Mouse (Mus musculus) CD4-positive naive resting alpha-beta T cell, adult 57 days (primary cell): ENCODE measurements around the gene Actc1. TPM values are rescaled to one million over a fixed set of nuclear protein-coding genes. Genes with fewer than 3 reads are reported as not detected.

ENCODE experiments used
- total RNA-seq: library from RNA; stranded (reverse); gene quantifications from one replicate; pipeline ENCODE4 v1.2.4, GENCODE M21; 2023

The Actc1 gene
- total RNA-seq: not detected

DNA sequence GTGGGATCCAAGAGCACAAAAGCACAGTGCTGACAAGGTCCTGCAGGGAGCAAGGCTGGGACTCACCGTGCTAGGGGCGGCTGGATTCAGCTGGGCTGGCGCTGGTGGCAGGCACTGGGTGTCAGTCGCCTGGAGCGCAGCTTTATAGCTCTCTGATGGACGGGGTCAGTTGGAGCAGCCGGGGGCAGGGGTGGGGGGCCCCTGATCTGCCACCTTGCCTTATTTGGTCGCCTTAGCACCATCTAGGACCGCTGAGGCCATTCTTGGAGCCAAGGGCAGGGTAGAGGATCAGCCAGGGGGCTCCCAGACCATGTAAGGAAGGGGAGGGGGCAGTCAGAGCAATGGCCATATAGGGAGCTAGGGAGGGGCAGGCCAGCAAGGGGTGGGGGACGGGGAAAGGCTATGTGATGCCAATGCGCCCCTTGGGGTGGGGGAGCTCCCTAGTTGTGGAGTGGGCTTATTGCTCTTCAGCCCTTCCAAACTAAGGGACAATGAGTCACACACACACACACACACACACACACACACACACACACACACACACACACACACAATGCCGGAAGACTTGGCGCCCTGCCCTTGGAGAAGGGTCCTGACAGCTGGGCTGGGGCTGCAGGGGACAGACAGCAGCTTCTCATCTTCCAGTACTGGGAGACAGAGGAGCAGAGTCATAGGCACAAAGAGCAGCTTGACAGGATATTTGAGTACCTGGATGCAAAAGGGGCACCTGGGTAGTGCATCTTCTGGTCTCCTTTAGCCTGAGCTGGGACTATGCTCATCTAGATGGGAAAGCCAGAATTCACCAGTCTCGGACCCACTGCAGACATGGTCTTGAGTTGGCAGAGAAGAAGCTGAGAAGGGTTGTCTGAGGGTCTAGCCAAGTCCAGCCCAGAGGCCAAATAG is at the start of gene Actc1:
TSS of gene Actc1 (minus strand) at position 853 of the 903 bp plus-strand sequence.

DNA sequence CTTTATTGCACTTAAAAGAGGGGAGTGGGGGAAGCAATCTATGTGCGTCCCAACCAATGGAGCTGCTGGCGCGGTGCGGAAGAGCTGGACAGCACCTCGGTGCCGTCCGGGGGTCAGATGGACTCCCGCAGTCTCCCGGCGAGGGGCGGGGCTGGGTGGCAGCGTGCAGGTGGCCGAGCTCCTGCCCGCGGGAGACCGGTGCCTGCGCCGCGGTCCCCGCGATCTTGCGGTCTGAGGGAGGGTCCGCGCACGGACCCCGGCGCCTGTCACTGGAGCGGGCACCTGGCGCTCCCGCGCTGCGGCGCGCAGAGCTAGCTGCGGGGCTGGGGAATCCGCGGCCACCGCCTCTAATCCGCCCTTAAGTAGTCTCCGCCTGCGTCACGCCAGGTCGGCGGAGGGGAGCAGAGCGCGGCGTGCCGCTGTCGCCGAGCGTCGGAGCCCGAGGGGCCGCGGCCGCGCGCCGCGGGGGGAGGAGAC is 40.0 kb downstream of the Actc1 start, which contains the start of gene Gjd2:
TSS of gene Gjd2 (minus strand) at position 325 of the 477 bp plus-strand sequence.

Other genes starting within 250 kb of the Actc1 start
- gene Scg5, start 224.4 kb downstream of the Actc1 start, total RNA-seq: 17.9 TPM
- gene Arhgap11a, start 204.9 kb downstream of the Actc1 start, total RNA-seq: 3.6 TPM
- gene Gjd2, start 39.9 kb downstream of the Actc1 start, total RNA-seq: not detected
- 102 TPM for gene Aqr, start 133.5 kb upstream of the Actc1 start, total RNA-seq
- gene Zfp770, start 147.9 kb upstream of the Actc1 start, total RNA-seq: 9.6 TPM